Mouse (Mus musculus) liver, embryonic 12.5 days (tissue): ENCODE measurements around the gene Apba1. TPM values are rescaled to one million over a fixed set of nuclear protein-coding genes. Genes with fewer than 3 reads are reported as not detected.

Experiments
- polyA plus RNA-seq: library from polyadenylated mRNA; unstranded; fragments of >200 nt; fragmentation: Nextera tagmentation; extraction: Ambion mirVana; gene quantifications from 2 replicates; pipeline ENCODE4 v1.2.1, GENCODE M21; 2016

Apba1 gene
- polyA plus RNA-seq, 1 experiment from 2014 or later, result 0.01 TPM

Other genes with a start within 250 kb of the Apba1 start
- gene 1700028P14Rik, start 106.1 kb upstream of the Apba1 start, polyA plus RNA-seq, result not detected in 2 replicates
- 4.4 and 5.7 TPM in 2 replicates for gene Ptar1, start 71.5 kb upstream of the Apba1 start, polyA plus RNA-seq